1 mouse cellular context compared by ENCODE assay signal in genomic region chr11:120632559-120633519, GRCm38 (mm10).
TF ChIP-seq lines count a peak whose summit lies in the region.

No protein-coding gene starts in this region.

TF ChIP-seq in C2C12, 6 proteins besides CTCF, POLR2A, EP300 and RAD21:
- TF ChIP-seq USF1 (IDR thresholded peaks at IDR 0.05; ENCODE audit: low read depth): no peak
- peak; percentile 63 for TF ChIP-seq MAX (IDR thresholded peaks at IDR 0.05)
- TF ChIP-seq CEBPB (IDR thresholded peaks at IDR 0.05; ENCODE audit: low read depth): no peak
- TF ChIP-seq FOSL1 (IDR thresholded peaks at IDR 0.05; ENCODE audit: insufficient read depth, low read length, poor library complexity, severe bottlenecking): no peak
- TF ChIP-seq MYOG (IDR thresholded peaks at IDR 0.05; ENCODE audit: control insufficient read depth, extremely low read depth, insufficient read length): no peak
